Mouse (Mus musculus): ENCODE measurements around the gene Adra2b. TPM values are rescaled to one million over a fixed set of nuclear protein-coding genes. Genes with fewer than 3 reads are reported as not detected.

Gene Adra2b
- polyA plus RNA-seq, 1 experiment, result 0.20 TPM

- Histone ChIP-seq H3K4me1 (replicated peaks; ENCODE audit: control insufficient read depth, insufficient read depth, low read length) (no peaks in the 10 kb centered on the region), H3K27ac (ENCODE audit: control insufficient read depth, insufficient read depth, low read length) (no peak overlapping the region), H3K27me3 (ENCODE audit: control insufficient read depth, insufficient read depth, low read length) (no peaks in the 10 kb centered on the region), H3K4me3 (ENCODE audit: control insufficient read depth, insufficient read depth, low read length) (no peak overlapping the region), H3K36me3 (ENCODE audit: control insufficient read depth, insufficient read depth, low read length) (no peaks in the 10 kb centered on the region)
- DNase-seq, result no peak
- 88% methylated on average over 13 of the region's 13 CpGs for WGBS
- TF ChIP-seq CTCF (IDR thresholded peaks at IDR 0.05; ENCODE audit: borderline replicate concordance, control insufficient read depth, extremely low read depth, insufficient read depth, low read length, poor library complexity), result no peak
- TF ChIP-seq POLR2A (IDR thresholded peaks at IDR 0.05; ENCODE audit: control insufficient read depth, extremely low read depth, insufficient read depth, low read length, poor library complexity), result no peak
Measured at GRCm38 (mm10) chr2:127347147-127347985, 15.6 kb upstream of the Adra2b start.

GRCm38 (mm10) chr2:127353881-127354280 is 9.1 kb upstream of the Adra2b start:
- TF ChIP-seq POLR2A (IDR thresholded peaks at IDR 0.05; ENCODE audit: control insufficient read depth, extremely low read depth, insufficient read depth, low read length, poor library complexity), result no peak
- no peak for TF ChIP-seq CTCF (IDR thresholded peaks at IDR 0.05; ENCODE audit: borderline replicate concordance, control insufficient read depth, extremely low read depth, insufficient read depth, low read length, poor library complexity)
- H3K27me3 ChIP-seq (ENCODE audit: control insufficient read depth, insufficient read depth, low read length), result no peaks in the 10 kb centered on the region
- no peak overlapping the region for H3K4me3 ChIP-seq (ENCODE audit: control insufficient read depth, insufficient read depth, low read length)
- H3K27ac ChIP-seq (ENCODE audit: control insufficient read depth, insufficient read depth, low read length), result no peak overlapping the region
- no peak for DNase-seq
- H3K4me1 ChIP-seq (replicated peaks; ENCODE audit: control insufficient read depth, insufficient read depth, low read length), result no peaks in the 10 kb centered on the region
- no peaks in the 10 kb centered on the region for H3K36me3 ChIP-seq (ENCODE audit: control insufficient read depth, insufficient read depth, low read length)
- 93% methylated on average over 4 of the region's 4 CpGs for WGBS

- Histone ChIP-seq H3K4me1 (replicated peaks; ENCODE audit: control insufficient read depth, insufficient read depth, low read length) (no peaks in the 10 kb centered on the region; the same call in 1 of the 2 replicates), H3K27ac (ENCODE audit: control insufficient read depth, insufficient read depth, low read length) (no peak overlapping the region), H3K36me3 (ENCODE audit: control insufficient read depth, insufficient read depth, low read length) (no peaks in the 10 kb centered on the region), H3K27me3 (ENCODE audit: control insufficient read depth, insufficient read depth, low read length) (peaks cover 14% of the 10 kb centered on the region; the same call in 1 of the 2 replicates), H3K4me3 (ENCODE audit: control insufficient read depth, insufficient read depth, low read length) (no peak overlapping the region)
- WGBS, result 3% methylated on average over 28 of the region's 28 CpGs
- no peak for TF ChIP-seq CTCF (IDR thresholded peaks at IDR 0.05; ENCODE audit: borderline replicate concordance, control insufficient read depth, extremely low read depth, insufficient read depth, low read length, poor library complexity)
- TF ChIP-seq POLR2A (IDR thresholded peaks at IDR 0.05; ENCODE audit: control insufficient read depth, extremely low read depth, insufficient read depth, low read length, poor library complexity), result no peak
- no peak for DNase-seq
Measured at GRCm38 (mm10) chr2:127363282-127363652, 259 bp downstream of the Adra2b start.

- TF ChIP-seq CTCF (IDR thresholded peaks at IDR 0.05; ENCODE audit: borderline replicate concordance, control insufficient read depth, extremely low read depth, insufficient read depth, low read length, poor library complexity) (no peak), POLR2A (IDR thresholded peaks at IDR 0.05; ENCODE audit: control insufficient read depth, extremely low read depth, insufficient read depth, low read length, poor library complexity) (no peak)
- H3K27me3 ChIP-seq (ENCODE audit: control insufficient read depth, insufficient read depth, low read length), result peaks cover 14% of the 10 kb centered on the region; the same call in 1 of the 2 replicates
- whole genome bisulfite sequencing, result 12% methylated on average over 20 of the region's 20 CpGs
Measured at GRCm38 (mm10) chr2:127363696-127364095, 688 bp downstream of the Adra2b start.

GRCm38 (mm10) chr2:127364452-127364851 is 1.4 kb downstream of the Adra2b start:
- WGBS, result 3% methylated on average over 8 of the region's 8 CpGs
- H3K4me1 ChIP-seq (replicated peaks; ENCODE audit: control insufficient read depth, insufficient read depth, low read length), result no peaks in the 10 kb centered on the region; the same call in 1 of the 2 replicates
- H3K27ac ChIP-seq (ENCODE audit: control insufficient read depth, insufficient read depth, low read length), result no peak overlapping the region
- H3K27me3 ChIP-seq (ENCODE audit: control insufficient read depth, insufficient read depth, low read length), result peaks cover 14% of the 10 kb centered on the region; the same call in 1 of the 2 replicates
- H3K36me3 ChIP-seq (ENCODE audit: control insufficient read depth, insufficient read depth, low read length), result no peaks in the 10 kb centered on the region
- TF ChIP-seq CTCF (IDR thresholded peaks at IDR 0.05; ENCODE audit: borderline replicate concordance, control insufficient read depth, extremely low read depth, insufficient read depth, low read length, poor library complexity) (no peak), POLR2A (IDR thresholded peaks at IDR 0.05; ENCODE audit: control insufficient read depth, extremely low read depth, insufficient read depth, low read length, poor library complexity) (no peak)
- H3K4me3 ChIP-seq (ENCODE audit: control insufficient read depth, insufficient read depth, low read length), result no peak overlapping the region
- no peak for DNase-seq

More at GRCm38 (mm10) chr2:127363696-127364095, 688 bp downstream of the Adra2b start:
- Histone ChIP-seq H3K4me1 (replicated peaks; ENCODE audit: control insufficient read depth, insufficient read depth, low read length) (no peaks in the 10 kb centered on the region; the same call in 1 of the 2 replicates), H3K36me3 (ENCODE audit: control insufficient read depth, insufficient read depth, low read length) (no peaks in the 10 kb centered on the region), H3K4me3 (ENCODE audit: control insufficient read depth, insufficient read depth, low read length) (no peak overlapping the region), H3K27ac (ENCODE audit: control insufficient read depth, insufficient read depth, low read length) (no peak overlapping the region)
- DNase-seq, result no peak

GRCm38 (mm10) chr2:127367126-127367820 is 4.3 kb downstream of the Adra2b start:
- Histone ChIP-seq H3K4me3 (ENCODE audit: control insufficient read depth, insufficient read depth, low read length) (no peak overlapping the region), H3K4me1 (replicated peaks; ENCODE audit: control insufficient read depth, insufficient read depth, low read length) (no peaks in the 10 kb centered on the region; the same call in 1 of the 2 replicates), H3K27ac (ENCODE audit: control insufficient read depth, insufficient read depth, low read length) (no peak overlapping the region), H3K27me3 (ENCODE audit: control insufficient read depth, insufficient read depth, low read length) (peaks cover 14% of the 10 kb centered on the region; the same call in 1 of the 2 replicates), H3K36me3 (ENCODE audit: control insufficient read depth, insufficient read depth, low read length) (no peaks in the 10 kb centered on the region)
- DNase-seq, result no peak
- TF ChIP-seq POLR2A (IDR thresholded peaks at IDR 0.05; ENCODE audit: control insufficient read depth, extremely low read depth, insufficient read depth, low read length, poor library complexity), result no peak
- no peak for TF ChIP-seq CTCF (IDR thresholded peaks at IDR 0.05; ENCODE audit: borderline replicate concordance, control insufficient read depth, extremely low read depth, insufficient read depth, low read length, poor library complexity)
- WGBS, result 83% methylated on average over 10 of the region's 10 CpGs

Measured in thymus, adult 2 months (tissue).